Comparison of ENCODE assay signal across 9 mouse cellular contexts in genomic region chr12:109452592-109452991, GRCm38 (mm10). TPM values are rescaled to one million over a fixed set of nuclear protein-coding genes. Genes with fewer than 3 reads are reported as not detected.
DNase-seq lines count a peak whose midpoint lies in the region; ATAC-seq and TF ChIP-seq lines count a peak whose summit lies in the region.
"Had no signal": no experiment of that assay in that cellular context is flagged by ENCODE, and none has a peak within 500 bp of the region (broad histone marks: within the 10 kb centered on the region; RNA-seq: fewer than 3 reads in every experiment).

Dlk1 (plus strand) TSS chr12:109452823.

- no peak for TF ChIP-seq POLR2A in olfactory bulb, adult 2 months (IDR thresholded peaks at IDR 0.05; ENCODE audit: insufficient read depth, low read depth, low read length)

- peaks cover 37% of the 10 kb centered on the region for H3K4me1 ChIP-seq in megakaryocyte, embryonic 14.5 days
- peaks cover 7% of the 10 kb centered on the region for H3K4me1 ChIP-seq in intestine, postnatal 0 days (replicated peaks; ENCODE audit: control insufficient read depth, insufficient read depth, low read length)
- H3K4me1 ChIP-seq in olfactory bulb, adult 2 months (ENCODE audit: control insufficient read depth, insufficient read depth, low read length) = peaks cover 24% of the 10 kb centered on the region

- H3K27me3 ChIP-seq in megakaryocyte, embryonic 14.5 days (replicated peaks) = peaks cover 86% of the 10 kb centered on the region
- H3K27me3 ChIP-seq in intestine, postnatal 0 days (replicated peaks; ENCODE audit: control insufficient read depth, insufficient read depth, low read length) = peaks cover 38% of the 10 kb centered on the region

- no peak within 1 kb of the TSS for H3K27ac ChIP-seq in intestine, postnatal 0 days (ENCODE audit: low read depth, low read length)
- no peak within 1 kb of the TSS for H3K27ac ChIP-seq in olfactory bulb, adult 2 months (ENCODE audit: insufficient read depth, low read depth, low read length)

- peak within 1 kb of the TSS; percentile 22; the same call in 1 of the 2 replicates for H3K9ac ChIP-seq in intestine, postnatal 0 days (ENCODE audit: low read depth, low read length)

- TF ChIP-seq CTCF in intestine, postnatal 0 days (IDR thresholded peaks at IDR 0.05; ENCODE audit: low read depth) = no peak
- no peak for TF ChIP-seq CTCF in olfactory bulb, adult 2 months (IDR thresholded peaks at IDR 0.05; ENCODE audit: insufficient read depth, low read depth, low read length)

- no peaks in the 10 kb centered on the region for H3K9me3 ChIP-seq in megakaryocyte, embryonic 14.5 days
- no peaks in the 10 kb centered on the region for H3K9me3 ChIP-seq in intestine, postnatal 0 days (ENCODE audit: control insufficient read depth)

- peak within 1 kb of the TSS; percentile 86 for H3K4me3 ChIP-seq in megakaryocyte, embryonic 14.5 days (replicated peaks)
- H3K4me3 ChIP-seq in intestine, postnatal 0 days (ENCODE audit: low read depth, low read length) = peak within 1 kb of the TSS; percentile 37
- H3K4me3 ChIP-seq in olfactory bulb, adult 2 months (ENCODE audit: insufficient read depth, low read depth, low read length) = peak within 1 kb of the TSS; percentile 27

- no peak for ATAC-seq in megakaryocyte, adult 5-6 weeks (ENCODE audit: poor library complexity, severe bottlenecking)
- ATAC-seq in intestine, postnatal 0 days = no peak
- no peak for ATAC-seq in megakaryocyte progenitor cell, adult 5-6 weeks (replicated peaks; ENCODE audit: poor library complexity)

- no peaks in the 10 kb centered on the region for H3K36me3 ChIP-seq in megakaryocyte, embryonic 14.5 days (replicated peaks; ENCODE audit: low read length)
- H3K36me3 ChIP-seq in intestine, postnatal 0 days (ENCODE audit: control insufficient read depth, insufficient read depth) = no peaks in the 10 kb centered on the region

- DNase-seq in adrenal gland, adult 18-20 months (ENCODE audit: low spot score in 2 of 2) = no peak
- no peak for DNase-seq in adrenal gland, adult (ENCODE audit: inconsistent age in 2 of 2, low spot score in 1 of 2)
- no peak for DNase-seq in layer of hippocampus, adult 9-10 months (ENCODE audit: low spot score)
- DNase-seq: kidney, adult 2 months had no signal

- WGBS in intestine, postnatal 0 days = 25% methylated on average over 13 of the region's 13 CpGs
- WGBS in olfactory bulb, adult 2 months = 24% methylated on average over 13 of the region's 13 CpGs

- peak within 1 kb of the TSS; percentile 62 for H3K4me2 ChIP-seq in intestine, postnatal 0 days (replicated peaks; ENCODE audit: low read depth)

RNA-seq across cellular contexts. Expression of gene Dlk1, which starts in this region (rescaled TPM):
- total RNA-seq in adrenal gland, adult 18-20 months (2021) = 100 to 1,000 TPM; 573 to 650 TPM
- polyA plus RNA-seq in megakaryocyte, embryonic 14.5 days (2012; ENCODE audit: insufficient read depth, low replicate concordance) = 67.8 and 96.3 TPM in 2 replicates
- total RNA-seq in megakaryocyte, adult 5-6 weeks (2015) = not detected in 2 replicates
- not detected in 2 replicates for total RNA-seq in megakaryocyte, adult 5-6 weeks (2017)
- polyA plus RNA-seq in intestine, postnatal 0 days (2015; fragmentation: Nextera tagmentation; extraction: Ambion mirVana) = 73.6 and 78.6 TPM in 2 replicates
- not detected in 2 replicates for polyA plus RNA-seq in olfactory bulb, adult 2 months (2012; ENCODE audit: insufficient read depth, insufficient read length, low replicate concordance, missing spikeins)
- total RNA-seq in megakaryocyte progenitor cell, adult 5-6 weeks (2015) = 0.64 TPM in 1 of 2 replicates, not detected in the other
- not detected in 2 replicates for total RNA-seq in megakaryocyte progenitor cell, adult 5-6 weeks (2017)

Comparison
In these comparisons a context has a peak if more than half of its experiments do, and no peak if none do; other contexts are left out.
1. RNA of gene Dlk1 (total RNA-seq): 573 to 650 TPM in adrenal gland, adult 18-20 months; 0.64 TPM in megakaryocyte progenitor cell, adult 5-6 weeks and not detected in megakaryocyte, adult 5-6 weeks; every median in the first group is over 100 times any median in the second.
2. RNA of gene Dlk1 (polyA plus RNA-seq): 67.8 to 96.3 TPM in megakaryocyte, embryonic 14.5 days and 73.6 to 78.6 TPM in intestine, postnatal 0 days; not detected in olfactory bulb, adult 2 months; every median in the first group is over 10 times any median in the second.
3. H3K4me3 ChIP-seq: peak in every context shown above with its lines; median percentile 86 in megakaryocyte, embryonic 14.5 days; 37 in intestine, postnatal 0 days; 27 in olfactory bulb, adult 2 months.